Mouse (Mus musculus) heart, postnatal 0 days (tissue): Measurements from ENCODE around the gene Rbbp9.

Source experiments
- CTCF ChIP-seq: IDR thresholded peaks from 2 replicates; pipeline ENCODE4 v1.5.1; 2016; ENCODE audit warnings: antibody characterized with exemption, control low read depth, low read depth
- EP300 ChIP-seq: IDR thresholded peaks from 2 replicates; pipeline ENCODE4 v1.6.1; 2016; ENCODE audit warnings: antibody characterized with exemption, low read depth

- TF ChIP-seq CTCF = no peak
- TF ChIP-seq EP300 = no peak
Measured at GRCm38 (mm10) chr2:144555286-144555819, 4.7 kb upstream of the Rbbp9 start.
